Mouse (Mus musculus) MEL (cell line): ENCODE results near the gene Pakap. TPM values are rescaled to one million over a fixed set of nuclear protein-coding genes. Genes with fewer than 3 reads are reported as not detected.

ENCODE experiments used
- DNase-seq: peaks from one replicate; pipeline ENCODE4 v3.0.0; 2011; ENCODE audit warnings: low read depth, low spot score
- H3K27ac ChIP-seq: 2 replicates; pipeline ENCODE4 v1.5.1; 2012; ENCODE audit warnings: low read depth, mild to moderate bottlenecking, control low read depth, low read length, moderate library complexity; ENCODE audit not compliant: control insufficient read depth
- H3K27me3 ChIP-seq, 2 experiments: fragments of 150-350 bp in 1 of 2; sonication (generic) in 1 of 2; 2 replicates each; pipeline ENCODE4 v1.6.1; 2012; ENCODE audit warnings: low read length in 2 of 2, mild to moderate bottlenecking in 2 of 2, improper control_type of control experiment in 1 of 2, moderate library complexity in 1 of 2; ENCODE audit not compliant: insufficient read depth in 2 of 2, control insufficient read depth in 1 of 2
- H3K36me3 ChIP-seq, 2 experiments: 2 replicates each; pipeline ENCODE4 v1.6.1; 2012 to 2014; ENCODE audit warnings: low read length in 2 of 2, improper control_type of control experiment in 1 of 2, inconsistent platforms in 1 of 2, mild to moderate bottlenecking in 1 of 2; ENCODE audit not compliant: insufficient read depth in 2 of 2, control insufficient read depth in 1 of 2
- H3K4me1 ChIP-seq, 2 experiments: fragments of 150-350 bp in 1 of 2; sonication (generic) in 1 of 2; 2 replicates each; pipeline ENCODE4 v1.6.1; 2012; ENCODE audit warnings: low read length in 2 of 2, improper control_type of control experiment in 1 of 2, mild to moderate bottlenecking in 1 of 2; ENCODE audit not compliant: insufficient read depth in 2 of 2, control insufficient read depth in 1 of 2
- H3K4me3 ChIP-seq, 2 experiments: fragments of 150-350 bp in 1 of 2; sonication (generic) in 1 of 2; 2 replicates each; pipeline ENCODE4 v1.5.1; 2012; ENCODE audit warnings: low read depth in 2 of 2, low read length in 2 of 2, mild to moderate bottlenecking in 2 of 2, moderate library complexity in 2 of 2, control low read depth in 1 of 2, improper control_type of control experiment in 1 of 2; ENCODE audit not compliant: control insufficient read depth in 1 of 2, insufficient read depth in 1 of 2
- H3K79me2 ChIP-seq: 2 replicates; pipeline ENCODE4 v1.6.1; 2012; ENCODE audit warnings: mild to moderate bottlenecking, low read length, moderate library complexity; ENCODE audit not compliant: control insufficient read depth, poor library complexity, insufficient read depth
- H3K9ac ChIP-seq: 2 replicates; pipeline ENCODE4 v1.6.1; 2012; ENCODE audit warnings: low read depth, mild to moderate bottlenecking, control low read depth, low read length, moderate library complexity; ENCODE audit not compliant: control insufficient read depth, poor library complexity, severe bottlenecking
- H3K9me3 ChIP-seq: fragments of 150-350 bp; sonication (generic); replicated peaks from 2 replicates; pipeline ENCODE4 v1.6.1; 2012; ENCODE audit warnings: mild to moderate bottlenecking, low read length, improper control_type of control experiment, moderate library complexity; ENCODE audit not compliant: insufficient read depth
- CHD1 ChIP-seq: IDR thresholded peaks from 2 replicates; pipeline ENCODE4 v1.6.1; 2012; ENCODE audit warnings: low read depth, mild to moderate bottlenecking, inconsistent platforms, low read length, improper control_type of control experiment
- CHD2 ChIP-seq: IDR thresholded peaks from 2 replicates; pipeline ENCODE4 v1.6.1; 2011; ENCODE audit warnings: low read length, improper control_type of control experiment
- E2F4 ChIP-seq: IDR thresholded peaks from 2 replicates; pipeline ENCODE4 v1.6.1; 2011; ENCODE audit warnings: low read depth, low read length, improper control_type of control experiment, borderline replicate concordance
- HCFC1 ChIP-seq: IDR thresholded peaks from 2 replicates; pipeline ENCODE4 v1.6.1; 2012; ENCODE audit warnings: low read depth, mild to moderate bottlenecking, inconsistent platforms, low read length, improper control_type of control experiment, moderate library complexity
- MAFK ChIP-seq: IDR thresholded peaks from 2 replicates; pipeline ENCODE4 v1.6.1; 2011; ENCODE audit warnings: low read depth, mild to moderate bottlenecking, low read length, improper control_type of control experiment, borderline replicate concordance
- MAX ChIP-seq: IDR thresholded peaks from 2 replicates; pipeline ENCODE4 v1.6.1; 2011; ENCODE audit warnings: low read length, improper control_type of control experiment
- MAZ ChIP-seq: IDR thresholded peaks from 2 replicates; pipeline ENCODE4 v1.6.1; 2012; ENCODE audit warnings: low read depth, mild to moderate bottlenecking, inconsistent platforms, low read length, improper control_type of control experiment
- MXI1 ChIP-seq: IDR thresholded peaks from 2 replicates; pipeline ENCODE4 v1.6.1; 2011; ENCODE audit warnings: mild to moderate bottlenecking, low read depth, low read length, improper control_type of control experiment
- MYB ChIP-seq: IDR thresholded peaks from 2 replicates; pipeline ENCODE4 v1.6.1; 2011; ENCODE audit warnings: mild to moderate bottlenecking, low read depth, low read length, improper control_type of control experiment
- NELFE ChIP-seq: IDR thresholded peaks from 2 replicates; pipeline ENCODE4 v1.6.1; 2011; ENCODE audit warnings: low read depth, low read length, improper control_type of control experiment
- NRF1 ChIP-seq: IDR thresholded peaks from 2 replicates; pipeline ENCODE4 v1.6.1; 2014; ENCODE audit warnings: low read depth, mild to moderate bottlenecking, inconsistent platforms, low read length, improper control_type of control experiment, moderate library complexity; ENCODE audit not compliant: poor library complexity, insufficient read depth, severe bottlenecking
- SMC3 ChIP-seq: IDR thresholded peaks from 2 replicates; pipeline ENCODE4 v1.6.1; 2011; ENCODE audit warnings: low read depth, low read length, improper control_type of control experiment
- TCF12 ChIP-seq: IDR thresholded peaks from 2 replicates; pipeline ENCODE4 v1.6.1; 2014; ENCODE audit warnings: low read depth, mild to moderate bottlenecking, inconsistent platforms, low read length, improper control_type of control experiment, moderate library complexity
- UBTF ChIP-seq: IDR thresholded peaks from 2 replicates; pipeline ENCODE4 v1.6.1; 2012; ENCODE audit warnings: low read depth, mild to moderate bottlenecking, inconsistent platforms, low read length, improper control_type of control experiment, moderate library complexity, borderline replicate concordance; ENCODE audit not compliant: insufficient read depth
- USF1 ChIP-seq: IDR thresholded peaks from 2 replicates; pipeline ENCODE4 v1.6.1; 2014; ENCODE audit warnings: low read depth, mild to moderate bottlenecking, inconsistent platforms, low read length, improper control_type of control experiment, moderate library complexity
- USF2 ChIP-seq, 2 experiments: IDR thresholded peaks; 2 replicates each; pipeline ENCODE4 v1.6.1; 2011 to 2012; ENCODE audit warnings: improper control_type of control experiment in 2 of 2, low read length in 2 of 2, borderline replicate concordance in 1 of 2, inconsistent platforms in 1 of 2, low read depth in 1 of 2, mild to moderate bottlenecking in 1 of 2; ENCODE audit not compliant: insufficient read depth in 1 of 2
- ZC3H11A ChIP-seq: IDR thresholded peaks from 2 replicates; pipeline ENCODE4 v1.6.1; 2012; ENCODE audit warnings: low read depth, mild to moderate bottlenecking, inconsistent platforms, low read length, improper control_type of control experiment
- ZMIZ1 ChIP-seq: IDR thresholded peaks from 2 replicates; pipeline ENCODE4 v1.6.1; 2012; ENCODE audit warnings: low read depth, mild to moderate bottlenecking, inconsistent platforms, low read length, improper control_type of control experiment, moderate library complexity
- polyA plus RNA-seq, 2 experiments: library from polyadenylated mRNA; stranded (reverse) in 1 of 2; unstranded in 1 of 2; fragments of >175 nt in 1 of 2; fragments of >200 nt in 1 of 2; gene quantifications; 2 replicates each; pipeline versions ENCODE4 v1.2.1 to v1.2.4; 2012; ENCODE audit warnings: low replicate concordance in 2 of 2, low read depth in 1 of 2; ENCODE audit not compliant: insufficient read length in 2 of 2, insufficient read depth in 1 of 2, missing spikeins in 1 of 2
- total RNA-seq: library from RNA; depleted of rRNA; stranded (reverse); fragments of 300-350 nt; gene quantifications from 2 replicates; pipeline ENCODE4 v1.2.3, GENCODE M21; 2012

Gene Pakap
- total and polyA plus RNA-seq, 3 experiments = not detected

GRCm38 (mm10) chr4:57725569-57725968 lies 157.6 kb downstream of the Pakap start:
- no peak overlapping the region for H3K27ac ChIP-seq
- H3K79me2 ChIP-seq = no peaks in the 10 kb centered on the region
- no peak for DNase-seq
- TF ChIP-seq SMC3 (no peak), TCF12 (no peak), NELFE (no peak), ZC3H11A (no peak), USF2 (IDR thresholded peaks at IDR 0.05; ENCODE audit: borderline replicate concordance in 1 of 2, insufficient read depth in 1 of 2, low read depth in 1 of 2, low read length in 2 of 2) (no peak), MXI1 (no peak), MAFK (no peak), ZMIZ1 (no peak), NRF1 (no peak), E2F4 (no peak), HCFC1 (no peak), USF1 (no peak), MYB (no peak), CHD1 (no peak)
- no peak overlapping the region for H3K4me3 ChIP-seq
- H3K9me3 ChIP-seq = no peaks in the 10 kb centered on the region
- H3K36me3 ChIP-seq = no peaks in the 10 kb centered on the region
- no peak overlapping the region for H3K9ac ChIP-seq
- no peaks in the 10 kb centered on the region for H3K4me1 ChIP-seq
- H3K27me3 ChIP-seq = peaks cover 0 to 1% of the 10 kb centered on the region in 2 experiments; a peak in 1 of 4 replicates

GRCm38 (mm10) chr4:57728611-57729183 lies 160.7 kb downstream of the Pakap start:
- H3K4me1 ChIP-seq = peaks cover 1 to 7% of the 10 kb centered on the region in 2 experiments; a peak in 1 of 4 replicates
- TF ChIP-seq MAX (no peak), CHD2 (no peak), HCFC1 (no peak), MAZ (no peak), UBTF (no peak)
- TF ChIP-seq, all 39 proteins: peak for 0
- no peak overlapping the region for H3K27ac ChIP-seq

More at GRCm38 (mm10) chr4:57728611-57729183, 160.7 kb downstream of the Pakap start:
- Histone ChIP-seq H3K36me3 (peaks cover 0 to 7% of the 10 kb centered on the region in 2 experiments; a peak in 2 of 4 replicates), H3K9me3 (no peaks in the 10 kb centered on the region), H3K27me3 (peaks cover 0 to 1% of the 10 kb centered on the region in 2 experiments; a peak in 1 of 4 replicates), H3K9ac (no peak overlapping the region), H3K79me2 (no peaks in the 10 kb centered on the region), H3K4me3 (no peak overlapping the region)
- no peak for DNase-seq
